Mouse (Mus musculus) G1E (cell line): ENCODE data around the gene Mphosph10. TPM values are rescaled to one million over a fixed set of nuclear protein-coding genes. Genes with fewer than 3 reads are reported as not detected.

Source experiments
- ATAC-seq: 2 replicates; pipeline ENCODE4 v1.8.0; 2016; ENCODE audit warnings: mild to moderate bottlenecking; ENCODE audit not compliant: insufficient number of reproducible peaks, poor library complexity, low FRiP score, severe bottlenecking; ENCODE audit errors: extremely low read depth
- DNase-seq: peaks from one replicate; pipeline ENCODE4 v3.0.0; 2012; ENCODE audit warnings: low spot score
- H3K27me3 ChIP-seq: 2 replicates; pipeline ENCODE4 v1.6.1; 2012; ENCODE audit warnings: mild to moderate bottlenecking, low read length, inconsistent platforms; ENCODE audit not compliant: insufficient read depth
- H3K36me3 ChIP-seq: replicated peaks from 2 replicates; pipeline ENCODE3; 2012; ENCODE audit warnings: mild to moderate bottlenecking, inconsistent platforms
- H3K4me1 ChIP-seq: 2 replicates; pipeline ENCODE4 v1.6.1; 2012; ENCODE audit warnings: low read depth, low read length, inconsistent platforms, mixed read lengths; ENCODE audit not compliant: insufficient read depth
- H3K4me3 ChIP-seq: 2 replicates; pipeline ENCODE4 v1.5.1; 2012; ENCODE audit warnings: low read depth, mild to moderate bottlenecking, inconsistent platforms, low read length, moderate library complexity, mixed read lengths
- H3K9me3 ChIP-seq: replicated peaks from 2 replicates; pipeline ENCODE4 v1.6.1; 2012; ENCODE audit warnings: inconsistent platforms
- CTCF ChIP-seq: IDR thresholded peaks from 2 replicates; pipeline ENCODE4 v1.5.1; 2012; ENCODE audit warnings: low read depth, low read length, inconsistent platforms, mixed read lengths
- GATA1 ChIP-seq: IDR thresholded peaks from 2 replicates; pipeline ENCODE4 v1.6.1; 2012; ENCODE audit warnings: borderline replicate concordance, low read length, inconsistent platforms, mixed read lengths
- GATA2 ChIP-seq: IDR thresholded peaks from 2 replicates; pipeline ENCODE4 v1.6.1; 2012; ENCODE audit warnings: low read depth, low read length, inconsistent platforms, borderline replicate concordance
- POLR2AphosphoS5 ChIP-seq: IDR thresholded peaks from 2 replicates; pipeline ENCODE4 v1.6.1; 2012; ENCODE audit warnings: low read depth, low read length, inconsistent platforms; ENCODE audit not compliant: insufficient replicate concordance
- TAL1 ChIP-seq: conservative IDR thresholded peaks from 2 replicates; pipeline ENCODE4 v1.6.1; 2012; ENCODE audit warnings: low read depth, low read length, inconsistent platforms, mixed read lengths
- polyA plus RNA-seq: library from polyadenylated mRNA; stranded (reverse); fragments of >175 nt; gene quantifications from 2 replicates; pipeline ENCODE4 v1.2.3, GENCODE M21; 2012
- total RNA-seq, 2 experiments: library from RNA; stranded (forward) in 1 of 2; stranded (reverse) in 1 of 2; fragments of 200-1000 nt in 1 of 2; fragments of >200 nt in 1 of 2; fragmentation: Nextera tagmentation in 1 of 2; gene quantifications; 2 replicates each; pipeline ENCODE4 v1.2.3; 2014 to 2017

The Mphosph10 gene
- total and polyA plus RNA-seq, 3 experiments = 9.4 to 150 (median 104) TPM

DNA sequence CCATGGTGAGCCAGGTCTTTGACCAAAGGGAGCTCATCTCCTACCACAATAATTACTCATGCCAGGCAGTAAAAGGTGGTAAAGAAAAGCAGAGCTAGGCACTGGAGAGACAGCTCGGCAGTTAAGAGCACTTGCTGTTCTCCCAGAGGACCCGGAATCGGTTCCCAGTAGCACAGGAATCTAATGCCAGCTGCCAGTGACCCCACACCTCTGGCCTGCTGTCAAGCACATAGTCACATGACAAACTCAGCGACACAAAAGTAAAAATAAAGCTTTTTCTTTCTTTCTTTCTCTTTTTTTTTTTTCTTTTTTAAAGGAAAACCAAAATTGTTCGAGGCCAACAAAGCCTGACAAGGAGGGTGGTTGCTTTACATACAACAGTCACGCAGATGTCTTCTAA lies 22.2 kb downstream of the Mphosph10 start:
- Histone ChIP-seq H3K27me3 (no peaks in the 10 kb centered on the region), H3K36me3 (peaks cover 73% of the 10 kb centered on the region), H3K4me1 (peaks cover 18% of the 10 kb centered on the region), H3K4me3 (no peak overlapping the region), H3K9me3 (no peaks in the 10 kb centered on the region)
- DNase-seq (no peak), ATAC-seq (no peak)
- no peak for TF ChIP-seq GATA1
- no peak for TF ChIP-seq CTCF
- TF ChIP-seq POLR2AphosphoS5 = no peak
- no peak for TF ChIP-seq GATA2
- no peak for TF ChIP-seq TAL1

DNA sequence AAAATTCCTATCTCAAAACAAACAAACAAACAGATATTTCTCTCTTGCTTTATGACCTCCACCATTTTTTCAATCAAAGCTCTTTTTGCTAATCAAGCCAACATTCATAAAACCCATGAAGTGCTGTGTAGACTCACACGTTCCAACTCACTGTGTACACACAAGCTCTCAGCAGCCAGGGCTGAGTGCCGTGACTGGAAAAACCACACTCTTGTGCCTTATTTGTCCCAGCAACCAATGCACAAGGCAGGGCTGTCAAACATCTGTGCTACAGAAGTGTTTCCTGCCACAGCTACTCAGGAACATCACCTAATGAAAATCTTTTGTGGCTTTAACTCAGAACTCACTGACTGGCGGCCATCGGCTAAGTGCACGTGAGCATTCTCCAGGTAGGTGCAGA lies 26.2 kb downstream of the Mphosph10 start:
- TF ChIP-seq TAL1 = no peak
- TF ChIP-seq CTCF = no peak
- no peak for TF ChIP-seq GATA1
- no peak for TF ChIP-seq POLR2AphosphoS5
- no peak for TF ChIP-seq GATA2
- no peak overlapping the region for H3K4me3 ChIP-seq
- DNase-seq = no peak
- no peaks in the 10 kb centered on the region for H3K9me3 ChIP-seq
- H3K27me3 ChIP-seq = no peaks in the 10 kb centered on the region
- no peak for ATAC-seq
- H3K36me3 ChIP-seq = peaks cover 94% of the 10 kb centered on the region
- H3K4me1 ChIP-seq = peaks cover under 1% of the 10 kb centered on the region

DNA sequence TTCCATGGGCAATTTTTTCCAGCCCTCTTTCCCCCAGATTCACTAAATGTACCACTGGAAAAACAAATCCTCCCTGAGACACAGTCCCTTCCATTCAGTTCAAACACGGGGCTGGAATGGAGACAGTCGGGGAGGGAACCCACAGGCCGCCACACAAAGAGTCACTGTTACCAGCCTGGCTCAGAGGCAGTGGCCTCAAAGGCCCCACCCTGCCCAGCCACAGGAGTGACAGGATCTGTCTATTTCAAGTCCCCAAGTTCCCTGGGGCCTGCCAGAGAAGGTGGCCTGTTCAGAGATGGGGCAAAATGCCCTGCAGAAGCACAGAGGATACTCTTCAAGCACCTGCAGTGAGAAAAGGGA lies 31.5 kb downstream of the Mphosph10 start:
- Histone ChIP-seq H3K27me3 (no peaks in the 10 kb centered on the region), H3K4me1 (peaks cover 12% of the 10 kb centered on the region), H3K36me3 (peaks cover 91% of the 10 kb centered on the region), H3K4me3 (no peak overlapping the region; the same call in 1 of the 2 replicates), H3K9me3 (no peaks in the 10 kb centered on the region)
- DNase-seq = no peak
- no peak for TF ChIP-seq TAL1
- TF ChIP-seq POLR2AphosphoS5 = no peak
- no peak for TF ChIP-seq GATA2
- TF ChIP-seq CTCF = no peak
- TF ChIP-seq GATA1 = no peak
- ATAC-seq = 0 out of 2 replicates have a peak, but pooled peaks have one; percentile 8

DNA sequence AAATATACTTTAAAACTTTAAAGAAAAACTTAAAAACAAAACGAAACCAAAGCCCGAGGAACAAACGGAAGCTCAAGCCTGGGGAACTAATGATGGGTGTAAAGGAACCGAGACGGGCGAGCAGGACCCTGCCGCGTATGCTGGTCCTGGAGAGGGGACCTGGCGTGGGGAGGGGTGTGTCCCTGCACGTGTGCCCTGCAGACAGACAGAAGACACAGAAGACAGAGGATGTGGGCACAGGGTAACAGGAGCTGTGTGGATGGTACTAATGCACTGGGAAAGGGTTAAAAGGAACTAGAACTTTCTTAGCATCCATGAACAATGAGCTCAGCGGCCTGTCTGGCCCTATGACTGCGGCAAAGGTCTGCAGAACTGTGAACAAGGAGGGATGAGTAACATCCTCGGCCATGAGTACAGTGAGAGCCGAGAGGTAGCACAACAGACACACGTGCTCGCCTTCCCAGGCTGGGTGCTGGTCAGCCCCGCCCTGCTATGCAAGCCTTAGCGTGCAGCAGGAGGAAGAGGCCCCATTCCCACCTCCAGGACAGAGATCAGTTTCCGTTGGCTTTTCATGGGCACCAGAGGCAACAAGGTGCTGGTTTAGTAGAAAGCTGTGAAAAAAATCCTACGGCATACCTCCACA lies 32.0 kb downstream of the Mphosph10 start:
- H3K4me3 ChIP-seq = peak overlapping the region; percentile 42; the same call in 1 of the 2 replicates
- no peaks in the 10 kb centered on the region for H3K9me3 ChIP-seq
- H3K27me3 ChIP-seq = no peaks in the 10 kb centered on the region
- DNase-seq (peak; percentile 12), ATAC-seq (peak; percentile 68; the same call in 1 of the 2 replicates)
- H3K36me3 ChIP-seq = peaks cover 86% of the 10 kb centered on the region
- peaks cover 12% of the 10 kb centered on the region for H3K4me1 ChIP-seq
- no peak for TF ChIP-seq TAL1
- no peak for TF ChIP-seq GATA1
- no peak for TF ChIP-seq GATA2
- no peak for TF ChIP-seq CTCF
- no peak for TF ChIP-seq POLR2AphosphoS5

- TF ChIP-seq GATA2 (no peak), TAL1 (no peak), POLR2AphosphoS5 (no peak), CTCF (no peak), GATA1 (no peak)
- Histone ChIP-seq H3K4me3 (no peak overlapping the region), H3K4me1 (peaks cover 12% of the 10 kb centered on the region), H3K27me3 (no peaks in the 10 kb centered on the region), H3K36me3 (peaks cover 85% of the 10 kb centered on the region), H3K9me3 (no peaks in the 10 kb centered on the region)
- DNase-seq (no peak), ATAC-seq (no peak)
These were observed 33.4 kb downstream of the Mphosph10 start for GRCm38 (mm10) chr7:64358666-64359065.

DNA sequence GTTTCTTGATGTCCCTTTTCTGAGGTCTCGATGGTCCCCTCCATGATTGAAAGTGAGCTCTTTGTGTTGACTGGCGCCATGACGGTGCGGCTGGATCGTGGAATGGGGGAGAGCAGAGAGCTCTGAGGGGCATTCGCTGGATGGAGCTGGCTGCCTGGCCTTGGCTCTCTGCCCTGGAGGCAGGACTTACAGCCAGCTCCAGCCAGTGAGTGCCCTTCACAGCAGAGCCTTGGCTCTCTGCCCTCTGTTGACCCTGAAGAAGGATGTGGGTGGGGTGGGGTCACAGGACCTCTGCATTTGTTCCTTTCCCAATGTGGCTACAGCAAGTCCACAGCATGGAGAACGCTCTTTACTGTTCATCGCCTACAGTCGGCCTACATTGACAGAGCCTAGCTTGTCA lies 34.7 kb downstream of the Mphosph10 start:
- peaks cover 85% of the 10 kb centered on the region for H3K36me3 ChIP-seq
- H3K4me3 ChIP-seq = no peak overlapping the region
- no peaks in the 10 kb centered on the region for H3K9me3 ChIP-seq
- ATAC-seq (no peak), DNase-seq (no peak)
- TF ChIP-seq CTCF = no peak
- no peak for TF ChIP-seq GATA1
- TF ChIP-seq GATA2 = no peak
- no peak for TF ChIP-seq TAL1
- TF ChIP-seq POLR2AphosphoS5 = no peak
- no peaks in the 10 kb centered on the region for H3K27me3 ChIP-seq
- H3K4me1 ChIP-seq = peaks cover 12% of the 10 kb centered on the region

GRCm38 (mm10) chr7:64356661-64357060 lies 35.4 kb downstream of the Mphosph10 start:
- peaks cover 12% of the 10 kb centered on the region for H3K4me1 ChIP-seq
- DNase-seq (no peak), ATAC-seq (no peak)
- H3K27me3 ChIP-seq = no peaks in the 10 kb centered on the region
- TF ChIP-seq GATA1 = no peak
- TF ChIP-seq GATA2 = no peak
- no peak for TF ChIP-seq TAL1
- TF ChIP-seq POLR2AphosphoS5 = no peak
- no peak for TF ChIP-seq CTCF
- no peaks in the 10 kb centered on the region for H3K9me3 ChIP-seq
- H3K36me3 ChIP-seq = peaks cover 85% of the 10 kb centered on the region
- no peak overlapping the region for H3K4me3 ChIP-seq
